Mouse (Mus musculus) liver, embryonic 18 days (tissue): ENCODE results near the gene Zscan21. TPM values are rescaled to one million over a fixed set of nuclear protein-coding genes. Genes with fewer than 3 reads are reported as not detected.

Experiments used
- polyA plus RNA-seq: library from polyadenylated mRNA; depleted of rRNA; stranded (reverse); fragments of >200 nt; gene quantifications from 2 replicates; pipeline ENCODE4 v1.2.3, GENCODE M21; 2012; rRNA removed

The Zscan21 gene
- polyA plus RNA-seq: 10.0 and 10.6 TPM in 2 replicates

DNA sequence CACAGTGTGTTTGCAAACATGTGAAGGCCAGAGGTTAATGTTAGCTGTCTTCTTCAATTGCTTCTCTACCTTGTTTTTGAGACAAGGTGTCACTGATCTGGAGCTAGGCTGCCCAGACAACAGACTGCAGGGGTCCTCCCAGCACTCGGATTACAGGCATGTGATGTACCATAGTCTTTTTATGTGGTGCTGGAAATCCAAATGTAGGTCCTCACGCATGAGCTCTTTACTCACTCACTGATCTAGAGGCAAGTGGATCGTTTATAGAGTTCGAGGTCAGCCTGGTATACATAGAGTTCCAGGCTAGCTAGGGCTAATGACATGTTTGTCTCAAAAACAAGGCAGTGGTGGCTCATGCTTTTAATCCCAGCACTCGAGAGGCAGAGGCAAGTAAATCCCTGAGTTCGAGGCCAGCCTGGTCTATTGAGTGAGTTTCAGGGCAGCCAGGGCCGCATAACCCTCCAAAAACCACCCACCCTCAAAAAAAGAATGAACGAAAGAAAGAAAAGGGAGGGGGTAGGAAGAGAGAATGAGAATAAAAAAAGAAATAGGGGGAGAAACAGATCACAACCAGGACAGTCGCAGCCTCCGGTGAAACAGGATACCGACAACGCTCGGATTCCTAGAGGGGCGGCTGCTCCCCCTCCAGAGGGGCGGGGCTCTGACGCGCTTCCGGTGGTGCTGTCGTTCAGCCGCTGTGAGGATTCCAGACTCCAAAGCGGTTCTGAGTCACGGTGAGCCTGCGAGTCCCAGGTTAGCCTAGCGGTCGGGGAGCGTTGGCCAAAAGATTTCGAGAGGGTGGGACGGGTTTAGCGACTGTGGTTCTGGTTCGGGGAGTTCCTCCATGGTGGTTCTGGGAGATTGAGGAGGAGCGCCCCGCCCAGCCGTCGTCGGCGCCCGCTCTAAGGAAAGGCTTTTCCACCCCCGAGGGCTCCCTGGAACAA, at the start of gene Zscan21:
Gene Zscan21, plus strand, starts transcription at position 649 of the 944 bp plus-strand sequence.

DNA sequence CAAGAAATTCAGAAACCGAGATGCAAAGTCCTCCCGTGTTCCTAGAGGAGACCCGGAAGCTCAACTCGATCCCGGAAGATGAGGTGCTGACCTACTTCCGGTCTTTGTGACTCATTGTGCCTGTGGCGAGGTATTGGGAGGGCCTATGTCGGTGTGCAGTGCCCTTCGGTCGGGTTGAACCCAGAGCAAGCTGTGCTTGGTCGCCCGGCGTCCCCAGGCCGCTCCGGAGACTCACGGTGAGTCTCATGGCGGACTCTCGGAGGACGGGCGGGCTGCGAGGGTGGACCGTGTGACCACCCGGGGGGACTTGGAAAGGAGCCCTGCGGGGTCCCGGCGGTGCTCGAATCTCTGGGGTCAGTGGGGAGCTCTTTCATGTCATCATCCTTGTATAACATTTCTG, 31.7 kb upstream of the Zscan21 start, which contains the start of gene Zkscan1:
Gene Zkscan1, plus strand, starts transcription at position 89 of the 400 bp plus-strand sequence.

DNA sequence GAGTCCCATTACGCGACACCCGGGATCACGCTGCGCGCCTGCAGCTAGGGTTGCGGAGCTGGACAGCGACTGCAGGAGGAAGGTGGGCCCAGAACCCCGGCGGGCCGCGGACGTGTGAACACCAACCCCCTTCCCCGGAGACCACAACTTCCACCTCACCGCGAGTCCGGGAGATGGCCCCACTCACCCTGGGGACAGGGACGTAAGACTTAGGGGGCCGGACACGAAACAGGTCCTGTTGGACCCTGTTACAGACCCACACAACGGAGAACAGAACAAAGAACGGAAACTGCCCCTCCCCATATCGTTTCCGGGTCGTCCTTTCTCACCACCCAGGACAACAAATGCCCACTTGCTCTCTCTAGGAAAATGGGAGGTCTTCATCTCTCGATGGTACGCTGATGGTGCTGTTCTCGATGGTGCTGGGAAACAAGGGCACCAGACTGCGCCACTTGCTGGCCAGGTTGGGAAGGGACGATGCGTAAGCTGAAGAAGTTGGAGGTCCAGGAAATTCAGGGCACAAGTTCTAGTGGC, 38.8 kb downstream of the Zscan21 start, which contains the start of gene Zfp113:
Gene Zfp113, minus strand, starts transcription at position 302 of the 534 bp plus-strand sequence.

DNA sequence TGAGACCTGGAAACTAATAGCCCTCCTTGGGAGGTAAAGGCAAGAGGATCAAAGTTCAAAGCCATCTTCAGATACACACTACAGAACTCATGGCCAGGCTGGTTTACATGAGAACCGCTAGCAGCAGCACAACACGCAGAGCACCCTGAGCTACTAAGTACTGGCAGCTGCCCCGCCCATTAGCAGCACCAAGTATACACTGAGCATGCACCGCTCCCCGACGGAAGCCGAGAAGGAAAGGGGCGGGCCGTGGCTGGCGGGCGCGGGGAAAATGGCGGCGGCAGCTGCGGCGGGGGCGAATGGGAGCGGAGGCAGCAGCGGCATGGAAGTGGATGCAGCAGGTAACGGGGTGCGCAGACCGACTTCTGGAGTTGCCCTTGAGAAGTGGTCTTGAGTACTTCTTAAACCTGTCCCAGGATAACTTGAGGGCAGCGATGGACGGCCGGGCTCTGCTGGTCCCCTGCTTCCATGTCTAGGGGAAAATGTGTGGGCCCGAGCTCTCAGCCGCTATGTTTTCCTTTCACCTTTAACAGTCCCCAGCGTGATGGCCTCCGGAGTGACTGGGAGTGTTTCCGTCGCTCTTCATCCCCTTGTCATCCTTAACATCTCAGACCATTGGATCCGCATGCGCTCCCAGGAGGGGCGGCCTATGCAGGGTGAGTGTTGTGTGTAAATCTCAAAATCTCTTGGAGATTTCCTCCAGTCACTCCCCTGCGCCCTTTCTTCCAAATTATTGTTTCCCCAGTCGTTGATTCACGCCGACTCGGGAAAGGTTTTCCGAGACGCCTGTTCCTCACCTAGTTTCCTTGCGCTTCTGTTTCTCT, 44.4 kb downstream of the Zscan21 start, which contains the start of gene Cops6:
Gene Cops6, plus strand, starts transcription at position 230 of the 824 bp plus-strand sequence.

DNA sequence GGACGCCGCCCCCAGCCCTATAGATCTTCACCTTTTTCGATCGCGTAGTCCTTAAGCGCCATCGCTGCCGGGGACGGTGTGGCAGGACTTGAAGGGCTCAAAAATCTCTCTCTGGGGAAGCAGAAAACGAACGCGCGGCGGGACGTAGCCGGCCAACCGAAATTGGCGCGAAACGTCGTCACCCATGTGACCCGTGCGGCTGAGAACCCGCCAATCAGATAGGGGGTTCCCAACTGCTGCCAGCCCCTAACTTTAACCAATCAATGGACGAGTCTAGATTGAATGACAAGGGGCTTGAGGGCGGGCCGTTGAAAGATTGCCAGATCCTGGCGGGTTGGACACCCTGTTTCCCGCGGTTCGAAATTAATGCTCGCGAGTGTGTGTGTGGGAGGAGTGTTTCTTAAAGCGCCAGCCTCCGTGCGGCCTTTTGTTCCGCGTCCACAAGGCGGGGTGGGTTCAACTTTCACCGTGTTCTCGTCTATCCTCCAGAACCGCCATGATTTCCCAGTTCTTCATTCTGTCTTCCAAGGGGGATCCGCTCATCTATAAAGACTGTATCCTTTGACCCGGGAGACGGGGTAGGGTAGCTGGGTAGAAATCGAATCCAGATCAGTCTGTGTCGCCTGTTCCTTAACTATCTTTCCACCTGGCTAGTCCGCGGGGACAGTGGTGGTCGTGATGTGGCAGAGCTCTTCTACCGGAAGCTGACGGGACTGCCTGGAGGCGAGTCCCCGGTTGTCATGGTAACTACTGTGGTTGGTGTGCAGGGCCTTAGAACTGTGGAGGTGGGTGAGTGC, 55.2 kb downstream of the Zscan21 start, which contains the start of the genes Ap4m1 and Mcm7:
Gene Ap4m1, plus strand, starts transcription at position 308 of the 797 bp plus-strand sequence.
Gene Mcm7, minus strand, starts transcription at position 728 of the 797 bp plus-strand sequence.

Other genes with a start within 250 kb of the Zscan21 start
- 13.2 and 13.6 TPM in 2 replicates for gene Pilrb2, start 245.1 kb upstream of the Zscan21 start, polyA plus RNA-seq
- 17.9 and 21.6 TPM in 2 replicates for gene Cyp3a13, start 195.3 kb upstream of the Zscan21 start, polyA plus RNA-seq
- gene Gjc3, start 153.8 kb upstream of the Zscan21 start, polyA plus RNA-seq: 0.30 and 0.49 TPM in 2 replicates
- gene Azgp1, start 135.4 kb upstream of the Zscan21 start, polyA plus RNA-seq: 584 and 631 TPM in 2 replicates
- not detected in 2 replicates for gene Smok3a, start 95.6 kb upstream of the Zscan21 start, polyA plus RNA-seq
- 0.01 TPM in 1 of 2 replicates, not detected in the other for gene Smok3b, start 95.5 kb upstream of the Zscan21 start, polyA plus RNA-seq
- not detected in 2 replicates for gene Smok3c, start 63.7 kb upstream of the Zscan21 start, polyA plus RNA-seq
- gene Zkscan1, start 31.8 kb upstream of the Zscan21 start, polyA plus RNA-seq: 2.9 and 3.0 TPM in 2 replicates
- 1.4 and 1.6 TPM in 2 replicates for gene Zfp113, start 38.8 kb downstream of the Zscan21 start, polyA plus RNA-seq
- gene Cops6, start 44.2 kb downstream of the Zscan21 start, polyA plus RNA-seq: 113 and 134 TPM in 2 replicates
- gene Ap4m1, start 55.1 kb downstream of the Zscan21 start, polyA plus RNA-seq: 10.2 and 11.1 TPM in 2 replicates
- 65.8 and 67.1 TPM in 2 replicates for gene Mcm7, start 55.5 kb downstream of the Zscan21 start, polyA plus RNA-seq
- gene Taf6, start 70.5 kb downstream of the Zscan21 start, polyA plus RNA-seq: 23.8 and 24.7 TPM in 2 replicates
- 6.9 TPM in 2 replicates for gene Cnpy4, start 70.6 kb downstream of the Zscan21 start, polyA plus RNA-seq
- gene Mblac1, start 77.4 kb downstream of the Zscan21 start, polyA plus RNA-seq: 1.7 and 1.8 TPM in 2 replicates
- 0.12 and 0.16 TPM in 2 replicates for gene Nxpe5, start 109.0 kb downstream of the Zscan21 start, polyA plus RNA-seq
- 59.3 and 63.4 TPM in 2 replicates for gene Lamtor4, start 138.6 kb downstream of the Zscan21 start, polyA plus RNA-seq
- 20.7 and 25.8 TPM in 2 replicates for gene BC037034, start 147.1 kb downstream of the Zscan21 start, polyA plus RNA-seq
- 0.02 TPM in 2 replicates for gene Gal3st4, start 155.9 kb downstream of the Zscan21 start, polyA plus RNA-seq
- gene Gm43720, start 163.1 kb downstream of the Zscan21 start, polyA plus RNA-seq: not detected in 2 replicates
- 1.5 and 2.1 TPM in 2 replicates for gene Gpc2, start 163.1 kb downstream of the Zscan21 start, polyA plus RNA-seq
- 1.8 and 2.9 TPM in 2 replicates for gene Stag3, start 163.3 kb downstream of the Zscan21 start, polyA plus RNA-seq
- gene Pvrig, start 225.1 kb downstream of the Zscan21 start, polyA plus RNA-seq: 0.51 and 0.54 TPM in 2 replicates